Mouse (Mus musculus) bone marrow macrophage, adult 2 months (primary cell): Measurements from ENCODE around the gene Spats2.

Experiments
- CTCF ChIP-seq: IDR thresholded peaks from 2 replicates; pipeline ENCODE4 v1.5.1; 2012; ENCODE audit warnings: low read depth, mild to moderate bottlenecking, low read length, moderate library complexity
- POLR2A ChIP-seq: IDR thresholded peaks from 2 replicates; pipeline ENCODE4 v1.6.1; 2012; ENCODE audit warnings: mild to moderate bottlenecking, low read depth, low read length, borderline replicate concordance

GRCm38 (mm10) chr15:99241249-99241648, 115.5 kb downstream of the Spats2 start:
- TF ChIP-seq CTCF (no peak), POLR2A (no peak)
